Mouse (Mus musculus) thymus, postnatal 10 days (tissue): ENCODE results near the gene Msi2.

Experiments used
- DNase-seq, 2 experiments: peaks; one replicate each; pipeline ENCODE4 v3.0.0; 2021; ENCODE audit warnings: low spot score in 2 of 2

Gene Msi2

DNA sequence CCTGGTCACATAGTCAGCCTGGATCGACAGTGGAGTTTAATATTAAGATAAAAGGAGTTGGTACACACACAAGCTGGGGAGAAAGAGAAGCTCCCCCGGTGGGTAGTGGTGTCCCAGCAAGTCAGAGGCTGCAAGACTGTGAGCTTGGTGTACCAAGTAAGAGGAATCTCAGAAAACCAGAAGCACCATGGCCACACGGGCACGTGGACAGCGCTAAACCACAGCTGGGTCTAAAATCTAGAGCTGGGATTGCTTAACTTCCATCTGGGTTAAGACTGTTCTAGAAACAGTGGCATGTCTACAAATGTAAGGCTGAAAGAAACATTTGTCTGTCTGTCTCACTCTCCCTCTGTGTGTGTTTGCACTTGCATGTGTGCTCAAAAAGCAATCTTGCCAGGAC, 402.9 kb downstream of the Msi2 start:
- no peak for DNase-seq

DNA sequence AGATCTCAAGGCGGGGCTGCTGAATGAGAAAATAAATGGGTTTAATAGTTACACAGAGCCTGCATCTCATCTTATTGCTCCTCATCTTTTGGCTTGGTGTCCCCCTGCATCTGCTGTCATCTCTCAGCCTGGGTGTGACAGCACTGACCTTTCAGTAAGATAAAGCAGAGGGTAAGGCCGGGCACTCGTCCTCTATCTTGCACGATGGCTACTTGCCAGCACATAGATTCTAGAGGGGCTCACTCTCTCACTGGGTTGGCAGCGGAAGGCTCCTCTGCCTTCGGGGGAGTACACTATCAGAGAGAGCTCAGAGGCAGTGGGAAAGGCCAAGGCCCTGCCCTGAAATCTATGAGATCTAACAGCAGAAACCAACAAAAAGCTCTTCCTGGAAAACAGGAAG, 403.8 kb downstream of the Msi2 start:
- DNase-seq: no peak

DNA sequence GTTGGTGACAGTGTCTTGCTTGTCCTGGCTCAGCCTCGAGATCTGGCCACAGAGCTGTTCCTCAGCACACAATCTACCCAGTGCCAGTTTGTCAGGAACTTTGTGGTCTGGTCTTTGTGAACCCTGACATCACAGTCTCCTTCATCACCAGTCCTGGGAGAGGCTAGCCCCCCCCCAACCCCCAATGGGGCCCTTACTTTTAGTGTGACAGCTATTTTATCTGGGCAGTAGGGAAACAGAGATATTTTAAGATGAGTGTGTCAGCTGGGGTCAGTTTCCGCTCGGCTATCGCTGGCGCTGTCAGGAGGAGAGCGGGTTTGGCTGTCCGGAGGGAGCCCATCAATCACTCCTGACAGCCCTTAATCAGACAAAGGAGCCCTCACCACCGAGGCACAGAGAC, 404.8 kb downstream of the Msi2 start:
- no peak for DNase-seq

DNA sequence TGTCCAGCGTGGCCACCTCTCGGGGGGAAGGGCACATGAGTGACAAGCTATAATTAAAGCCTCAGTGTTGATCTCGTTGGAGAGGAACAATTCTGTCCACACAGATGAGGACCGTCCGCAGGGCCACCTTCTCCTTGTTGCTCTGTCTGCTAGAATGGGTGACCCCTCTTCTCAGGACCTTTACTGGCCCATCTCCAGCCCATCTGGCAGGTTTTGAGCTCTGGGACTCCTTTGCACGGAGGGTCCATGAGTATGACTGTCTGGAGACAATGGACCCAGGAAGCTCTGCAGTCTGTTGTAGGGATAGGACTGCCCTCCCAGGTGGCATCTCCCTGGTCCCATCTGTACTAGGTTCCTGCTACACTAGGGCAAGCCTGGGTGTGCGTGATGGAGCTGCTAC, 406.7 kb downstream of the Msi2 start:
- DNase-seq: no peak

DNA sequence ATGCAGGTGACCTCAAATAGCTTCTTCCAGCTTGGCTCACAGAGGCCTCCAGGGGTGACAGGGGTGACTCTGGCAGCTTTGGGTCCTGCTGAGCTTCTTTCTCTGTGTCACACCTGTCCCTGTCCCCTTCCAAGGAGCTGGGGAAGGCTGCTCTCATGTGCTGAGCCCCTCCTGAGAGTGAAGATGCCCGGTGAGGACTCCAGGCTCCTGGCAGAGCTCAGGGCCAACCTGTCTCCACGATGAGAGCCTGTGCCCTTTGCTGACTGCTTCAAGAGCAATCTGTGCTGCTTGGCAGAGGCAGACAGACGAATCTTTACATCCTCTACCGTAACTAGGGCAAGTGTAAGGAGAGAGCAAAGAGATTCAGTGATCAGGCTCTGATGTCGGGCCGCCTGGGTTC, 407.5 kb downstream of the Msi2 start:
- DNase-seq: no peak

DNA sequence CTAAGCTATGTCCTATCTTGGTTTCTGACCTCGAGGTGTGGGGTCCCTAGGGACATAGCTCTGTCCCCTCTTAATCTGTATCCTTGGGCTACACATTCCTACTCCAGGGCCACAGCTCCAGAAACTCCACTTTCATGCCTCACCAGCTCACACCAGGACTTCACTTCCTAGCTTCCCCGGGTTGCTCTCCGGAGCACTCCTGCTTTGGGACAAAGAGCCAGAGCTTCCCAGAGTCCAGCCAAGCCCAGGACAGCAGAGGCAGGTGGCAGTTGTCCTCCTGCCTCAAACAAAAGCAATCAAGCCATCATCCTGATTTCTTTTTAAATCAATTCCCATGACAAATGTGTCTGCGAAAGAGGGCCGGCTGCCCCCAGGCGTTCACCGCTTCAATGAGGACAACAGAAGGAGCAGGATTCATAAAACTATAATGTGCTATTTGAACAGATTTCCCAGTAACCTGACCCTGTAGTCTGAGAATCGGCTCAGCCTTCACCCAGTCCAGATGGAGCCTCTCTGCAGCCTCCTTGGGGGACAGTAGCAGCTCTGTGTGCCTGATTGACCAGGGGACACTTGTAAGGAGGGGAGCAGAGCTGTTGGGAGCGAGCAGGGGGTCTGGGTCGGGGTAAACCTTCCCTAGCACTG, 409.1 kb downstream of the Msi2 start:
- no peak for DNase-seq

DNA sequence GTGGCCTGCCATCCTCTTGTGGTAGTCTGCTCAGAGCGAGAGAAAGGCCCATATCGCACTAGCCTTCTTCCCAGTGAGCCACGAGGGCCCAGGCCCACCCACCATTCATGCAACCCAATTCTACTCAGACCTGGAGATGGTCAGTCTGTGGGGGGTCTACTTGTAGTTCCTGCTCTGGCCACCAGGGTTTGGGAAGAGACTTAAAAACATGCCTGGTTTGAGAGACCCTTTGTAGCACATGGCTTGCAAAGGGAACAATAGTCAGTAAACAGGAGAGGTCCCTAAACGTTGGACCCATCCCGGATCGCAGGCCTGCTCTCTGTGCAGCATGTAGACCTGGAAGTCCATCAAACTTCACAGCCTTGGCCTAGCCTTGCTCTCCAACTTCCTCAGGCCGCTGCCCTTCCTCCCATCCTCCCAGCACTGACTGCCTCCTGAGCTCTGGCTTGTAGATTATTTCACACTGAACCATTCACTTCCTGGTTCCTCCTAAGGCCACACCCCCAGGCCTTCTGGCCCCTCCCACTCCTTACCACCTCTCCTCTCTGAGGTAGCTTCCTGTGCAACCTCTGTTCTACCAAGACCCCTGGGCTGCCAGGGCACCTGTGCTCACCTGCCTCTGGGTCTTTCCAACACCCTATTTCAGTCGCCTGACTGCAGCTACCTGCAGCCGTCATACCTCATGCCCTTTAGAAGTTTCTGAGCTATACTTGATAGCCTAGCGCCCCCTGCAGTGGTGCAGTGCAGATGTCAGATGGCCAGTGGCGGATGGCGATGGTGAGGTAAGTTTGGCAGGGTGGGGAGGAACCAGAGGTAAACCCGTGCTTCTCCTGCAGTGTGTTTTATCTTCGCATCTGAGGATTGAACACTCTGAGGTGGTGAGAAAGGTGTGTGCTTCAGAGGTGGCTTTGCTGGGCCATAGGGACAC, 410.4 kb downstream of the Msi2 start:
- peak in 1 of 2 experiments; percentile 22 for DNase-seq

DNA sequence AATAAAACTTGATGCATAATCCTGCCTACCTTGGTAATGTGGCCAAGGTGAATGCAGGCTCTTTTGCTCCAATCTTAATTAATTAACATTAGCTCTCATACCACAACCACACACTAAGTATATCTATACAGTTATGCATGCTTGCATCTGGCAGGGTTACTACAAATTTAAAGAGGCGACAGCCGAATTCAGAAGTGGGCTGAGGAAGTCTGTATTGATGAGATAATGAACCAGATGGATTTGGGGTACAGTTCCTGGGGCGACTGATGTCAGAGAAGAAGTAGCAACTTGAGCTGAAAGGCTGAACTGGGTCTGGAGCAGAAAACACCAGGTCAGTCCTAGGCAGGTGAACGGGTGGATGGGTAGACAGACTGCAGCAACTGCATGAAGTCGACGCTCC, 412.6 kb downstream of the Msi2 start:
- no peak for DNase-seq

DNA sequence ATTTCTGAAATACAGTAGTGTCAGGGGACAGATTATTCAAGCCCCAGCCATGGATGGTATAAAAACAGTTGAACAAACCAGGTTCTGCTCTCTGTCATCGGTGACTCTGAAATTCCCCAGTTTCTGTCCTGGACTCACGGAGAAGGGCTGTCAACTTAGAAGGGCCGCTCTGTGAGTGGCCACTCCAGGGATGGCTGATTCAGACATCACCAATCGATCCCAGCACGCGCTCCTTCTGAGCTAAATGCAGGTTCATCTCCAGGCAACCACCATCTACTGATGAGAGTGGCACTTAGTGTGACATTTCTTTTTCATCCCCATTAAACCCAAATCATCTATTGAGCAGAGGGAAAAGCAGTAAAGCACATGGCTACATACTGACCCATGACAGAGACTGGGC, 416.7 kb downstream of the Msi2 start:
- DNase-seq: no peak

DNA sequence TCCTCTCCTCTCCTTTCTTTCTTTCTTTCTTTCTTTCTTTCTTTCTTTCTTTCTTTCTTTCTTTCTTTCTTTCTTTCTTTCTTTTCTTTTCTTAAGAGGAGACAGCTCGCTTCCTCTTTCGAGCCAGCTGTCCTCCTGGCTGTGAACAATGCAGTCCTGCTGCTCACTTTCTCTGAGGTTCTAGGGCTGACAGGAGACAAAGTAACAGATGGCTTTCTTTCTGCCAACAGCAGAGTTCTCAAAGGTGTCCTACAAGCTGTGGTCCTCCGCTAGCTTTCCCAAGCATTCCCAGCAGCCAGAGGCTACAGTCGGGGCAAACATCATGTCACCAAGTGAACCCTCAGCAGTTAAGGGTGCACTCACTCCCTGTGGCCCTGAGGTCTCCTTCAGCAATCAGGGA, 419.0 kb downstream of the Msi2 start:
- no peak for DNase-seq

DNA sequence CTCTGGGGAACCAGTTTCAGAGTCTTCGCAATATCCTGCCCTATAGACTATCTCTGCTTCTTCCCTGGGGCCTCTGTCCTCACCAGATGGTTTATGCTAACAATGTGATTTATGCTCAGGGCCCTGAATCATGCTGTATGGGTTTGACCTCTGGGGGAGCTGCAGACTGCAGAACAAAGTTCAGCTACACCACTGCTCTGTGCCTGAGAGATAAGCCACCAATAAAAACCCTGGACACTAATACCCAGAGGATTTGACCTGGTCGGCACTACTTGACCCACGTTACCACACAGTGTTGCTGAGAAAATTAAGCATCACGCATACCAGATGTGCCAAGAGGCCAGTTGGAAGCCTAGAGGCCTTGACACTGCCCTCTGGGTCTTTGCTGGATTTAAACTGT, 420.8 kb downstream of the Msi2 start:
- DNase-seq: no peak

DNA sequence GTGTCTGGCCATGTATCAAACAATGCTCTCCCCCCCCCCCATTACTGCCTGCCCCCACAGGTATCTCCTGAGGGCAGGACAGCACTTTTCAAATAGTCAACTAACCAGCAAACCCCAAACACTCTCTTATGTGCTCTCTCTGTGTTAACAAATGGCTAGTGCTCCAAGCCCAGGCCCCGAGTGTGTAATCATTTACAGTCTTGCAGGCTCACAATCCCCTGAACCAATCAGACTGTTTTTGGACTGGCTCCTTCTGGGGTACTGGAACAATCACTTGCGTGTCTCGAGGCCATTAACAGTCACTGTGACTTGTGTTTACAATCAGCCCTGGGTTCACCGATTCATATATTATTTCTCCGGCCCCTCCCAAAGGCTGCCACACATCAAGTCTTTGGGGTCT, 423.0 kb downstream of the Msi2 start:
- no peak for DNase-seq

DNA sequence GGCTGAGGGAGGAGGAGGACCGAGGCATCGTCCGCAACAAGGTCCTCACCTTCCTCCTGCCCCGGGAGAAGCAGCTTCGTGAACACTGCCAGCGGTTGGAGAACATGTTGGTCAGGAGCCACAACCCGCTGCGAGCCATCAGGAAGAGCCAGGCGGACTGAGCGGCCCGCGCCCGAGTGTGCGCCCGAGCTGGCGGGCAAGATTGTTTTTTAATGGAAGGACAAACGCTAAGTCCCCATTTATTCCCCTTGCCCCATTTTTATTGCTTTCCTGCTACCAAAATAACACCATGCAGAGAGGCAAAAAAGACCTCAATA, 424.0 kb downstream of the Msi2 start:
- no peak for DNase-seq

DNA sequence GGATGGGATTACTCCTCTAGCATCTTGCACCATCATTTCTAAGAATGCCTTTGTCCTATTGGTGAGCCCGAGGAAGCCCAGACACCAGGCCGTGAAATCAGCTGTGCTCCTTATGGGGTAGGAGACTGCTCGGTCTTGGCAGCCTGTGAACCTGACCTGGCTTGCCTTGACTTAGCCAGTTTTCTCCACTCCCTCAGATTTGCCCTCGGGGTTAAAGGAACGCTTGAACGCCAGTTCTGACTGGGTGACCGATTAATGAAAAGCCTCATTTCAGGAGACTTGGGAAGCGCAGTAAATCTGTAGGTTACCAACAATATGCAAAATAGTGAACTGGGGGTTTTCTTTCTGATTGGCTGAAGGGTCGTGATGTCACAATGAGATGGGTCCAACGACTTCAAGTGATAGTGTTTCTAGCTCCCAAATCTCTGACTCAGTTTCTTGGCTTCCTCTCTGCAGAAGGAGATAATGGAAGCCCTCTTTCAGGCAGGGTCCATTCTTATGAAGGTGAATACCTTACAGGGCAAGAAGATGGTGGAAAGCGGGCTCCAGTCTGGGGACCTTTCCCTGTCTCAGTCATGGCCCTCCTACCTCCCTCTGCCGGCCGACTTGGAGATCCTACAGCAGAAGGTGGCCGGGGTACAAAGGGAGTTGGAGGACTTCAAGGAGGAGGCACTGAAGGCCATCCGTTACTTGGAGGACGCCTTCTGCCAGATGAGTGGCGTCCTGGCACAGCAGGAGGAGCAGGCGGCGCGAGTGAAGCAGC, 424.5 kb downstream of the Msi2 start, which contains the start of gene Ccdc182:
Gene Ccdc182, plus strand, starts transcription at position 428 of the 763 bp plus-strand sequence.
- DNase-seq: no peak

DNA sequence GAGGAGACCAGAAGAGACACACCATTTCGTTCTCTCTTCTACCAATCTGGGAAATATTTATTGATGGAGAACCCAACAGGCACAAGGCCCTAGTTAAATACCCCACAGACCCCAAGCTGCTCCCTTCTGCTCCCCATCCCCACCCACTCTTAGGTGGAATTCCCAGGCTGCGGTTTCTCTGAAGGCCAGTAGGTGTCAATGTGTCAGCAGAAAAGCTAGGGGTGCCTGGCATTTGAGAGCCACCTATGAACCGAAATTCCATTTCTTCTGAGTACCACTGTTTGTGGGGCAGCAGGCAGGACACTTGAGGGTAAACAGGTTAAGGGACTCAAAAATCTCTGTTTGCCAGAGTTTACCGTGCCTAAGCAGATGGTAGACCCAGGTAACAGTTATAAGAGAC, 426.6 kb downstream of the Msi2 start:
- DNase-seq: no peak

DNA sequence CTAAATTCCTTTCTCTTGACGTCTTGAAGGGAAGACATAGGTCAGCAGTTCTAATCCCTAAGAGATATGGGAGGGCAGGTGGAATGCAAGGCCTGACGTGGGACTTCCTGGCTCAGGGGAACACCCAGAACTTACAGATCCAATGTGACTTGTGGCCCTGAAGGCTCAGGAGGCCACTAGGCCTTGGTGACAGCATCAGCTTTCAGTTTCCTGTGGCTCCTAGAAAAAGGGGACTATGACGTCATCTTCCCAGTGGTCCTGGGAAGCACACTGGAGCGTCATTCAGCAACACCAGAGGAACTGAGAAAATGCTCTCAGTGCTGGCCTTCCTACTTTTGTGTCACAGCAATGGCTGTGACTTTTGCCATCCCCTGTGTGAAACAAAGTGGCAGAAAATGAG, 427.1 kb downstream of the Msi2 start:
- DNase-seq: no peak
